Mouse (Mus musculus) urinary bladder, postnatal 0 days (tissue): ENCODE measurements around the gene Olfr1045. TPM values are rescaled to one million over a fixed set of nuclear protein-coding genes. Genes with fewer than 3 reads are reported as not detected.

Experiments
- polyA plus RNA-seq: library from polyadenylated mRNA; unstranded; fragments of >200 nt; fragmentation: Nextera tagmentation; extraction: Ambion mirVana; gene quantifications from 2 replicates; pipeline ENCODE4 v1.2.1, GENCODE M21; 2015

Olfr1045 gene
- not detected in 2 replicates for polyA plus RNA-seq

GRCm38 (mm10) chr2:86202909-86203308 lies at the start of gene Olfr1045:
Gene Olfr1045, minus strand, starts transcription at chr2:86203009.

DNA sequence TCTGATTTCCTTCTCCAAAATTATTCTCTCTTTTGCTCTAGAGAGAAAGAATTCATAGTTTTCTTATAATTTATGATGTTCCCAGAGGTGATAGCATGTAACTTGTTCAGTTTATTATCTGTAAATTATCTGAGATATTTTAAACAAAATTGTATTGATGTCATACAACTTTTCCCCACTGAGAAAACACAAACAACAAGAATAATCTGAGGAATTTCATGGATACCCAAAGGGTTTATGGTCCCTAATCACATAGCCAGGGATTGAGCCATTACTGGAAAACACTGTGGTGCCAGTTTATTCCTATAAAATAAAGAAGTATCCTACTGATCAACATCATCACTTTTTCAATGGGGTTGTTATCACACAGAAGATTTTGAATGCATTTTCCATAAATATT lies 37.4 kb upstream of the Olfr1045 start, which contains the start of gene Olfr1048:
Gene Olfr1048, minus strand, starts transcription at position 101 of the 400 bp plus-strand sequence.

GRCm38 (mm10) chr2:86231301-86231700 lies 28.5 kb upstream of the Olfr1045 start, which contains the start of gene Olfr1047:
Gene Olfr1047, minus strand, starts transcription at chr2:86231401.

DNA sequence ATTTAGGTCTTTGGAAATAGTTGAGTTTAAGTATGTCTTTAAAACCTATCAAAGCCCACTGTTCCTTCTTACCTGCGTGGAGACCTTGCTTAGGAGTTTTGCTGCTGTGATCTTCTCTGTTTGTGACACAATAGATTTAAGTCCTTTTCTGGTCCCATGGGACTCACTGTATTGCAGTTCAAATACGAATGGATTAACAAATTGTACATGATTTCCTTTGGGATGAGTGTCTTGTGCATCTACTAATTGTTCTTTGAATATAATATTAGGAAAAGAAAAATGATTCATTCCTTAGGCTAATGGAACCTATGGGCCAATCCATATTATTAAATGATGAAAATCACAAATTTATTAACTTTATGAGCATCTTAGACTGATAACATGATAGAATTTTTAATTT lies 16.4 kb upstream of the Olfr1045 start, which contains the start of gene Olfr1046:
Gene Olfr1046, minus strand, starts transcription at position 101 of the 400 bp plus-strand sequence.

GRCm38 (mm10) chr2:86185583-86185982 lies 17.2 kb downstream of the Olfr1045 start, which contains the start of gene Olfr52:
Gene Olfr52, minus strand, starts transcription at chr2:86185683.

GRCm38 (mm10) chr2:86177720-86178119 lies 25.1 kb downstream of the Olfr1045 start, which contains the start of gene Olfr1044:
Gene Olfr1044, minus strand, starts transcription at chr2:86177820.

GRCm38 (mm10) chr2:86167422-86167821 lies 35.4 kb downstream of the Olfr1045 start, which contains the start of gene Olfr1043:
Gene Olfr1043, minus strand, starts transcription at chr2:86167522.

GRCm38 (mm10) chr2:86161738-86162137 lies 41.1 kb downstream of the Olfr1045 start, which contains the start of gene Olfr1042:
Gene Olfr1042, minus strand, starts transcription at chr2:86161838.

GRCm38 (mm10) chr2:86146632-86147031 lies 56.2 kb downstream of the Olfr1045 start, which contains the start of gene Olfr1040:
Gene Olfr1040, minus strand, starts transcription at chr2:86146732.

Other genes starting within 250 kb of the Olfr1045 start
- not detected in 2 replicates for gene Olfr1029, start 229.1 kb downstream of the Olfr1045 start, polyA plus RNA-seq
- not detected in 2 replicates for gene Olfr1030, start 223.7 kb downstream of the Olfr1045 start, polyA plus RNA-seq
- gene Olfr1031, start 212.7 kb downstream of the Olfr1045 start, polyA plus RNA-seq: not detected in 2 replicates
- not detected in 2 replicates for gene Olfr1032, start 197.5 kb downstream of the Olfr1045 start, polyA plus RNA-seq
- 41.0 TPM in 2 replicates for gene Olfr1033, start 182.4 kb downstream of the Olfr1045 start, polyA plus RNA-seq
- 0.07 TPM in 2 replicates for gene Olfr1034, start 157.1 kb downstream of the Olfr1045 start, polyA plus RNA-seq
- gene Olfr1036, start 129.0 kb downstream of the Olfr1045 start, polyA plus RNA-seq: not detected in 2 replicates
- not detected in 2 replicates for gene Olfr1037, start 115.6 kb downstream of the Olfr1045 start, polyA plus RNA-seq
- gene Olfr1039, start 67.1 kb downstream of the Olfr1045 start, polyA plus RNA-seq: not detected in 2 replicates
- gene Olfr1040, start 56.3 kb downstream of the Olfr1045 start, polyA plus RNA-seq: not detected in 2 replicates
- not detected in 2 replicates for gene Olfr1042, start 41.2 kb downstream of the Olfr1045 start, polyA plus RNA-seq
- not detected in 2 replicates for gene Olfr1043, start 35.5 kb downstream of the Olfr1045 start, polyA plus RNA-seq
- gene Olfr1044, start 25.2 kb downstream of the Olfr1045 start, polyA plus RNA-seq: not detected in 2 replicates
- not detected in 2 replicates for gene Olfr52, start 17.3 kb downstream of the Olfr1045 start, polyA plus RNA-seq
- not detected in 2 replicates for gene Olfr1046, start 16.3 kb upstream of the Olfr1045 start, polyA plus RNA-seq
- not detected in 2 replicates for gene Olfr1047, start 28.4 kb upstream of the Olfr1045 start, polyA plus RNA-seq
- not detected in 2 replicates for gene Olfr1048, start 37.3 kb upstream of the Olfr1045 start, polyA plus RNA-seq
- not detected in 2 replicates for gene Olfr1049, start 55.3 kb upstream of the Olfr1045 start, polyA plus RNA-seq
- gene Olfr1051, start 76.1 kb upstream of the Olfr1045 start, polyA plus RNA-seq: not detected in 2 replicates
- not detected in 2 replicates for gene Olfr1052, start 89.4 kb upstream of the Olfr1045 start, polyA plus RNA-seq
- gene Olfr1053, start 112.3 kb upstream of the Olfr1045 start, polyA plus RNA-seq: not detected in 2 replicates
- not detected in 2 replicates for gene Olfr1054, start 132.4 kb upstream of the Olfr1045 start, polyA plus RNA-seq
- not detected in 2 replicates for gene Olfr1055, start 147.3 kb upstream of the Olfr1045 start, polyA plus RNA-seq
- not detected in 2 replicates for gene Olfr1056, start 159.5 kb upstream of the Olfr1045 start, polyA plus RNA-seq
- not detected in 2 replicates for gene Olfr1057, start 175.4 kb upstream of the Olfr1045 start, polyA plus RNA-seq
- gene Olfr1058, start 185.6 kb upstream of the Olfr1045 start, polyA plus RNA-seq: not detected in 2 replicates
- not detected in 2 replicates for gene Olfr1061, start 211.0 kb upstream of the Olfr1045 start, polyA plus RNA-seq
- not detected in 2 replicates for gene Olfr1062, start 223.7 kb upstream of the Olfr1045 start, polyA plus RNA-seq
- not detected in 2 replicates for gene Olfr1065, start 247.6 kb upstream of the Olfr1045 start, polyA plus RNA-seq